Mouse (Mus musculus): ENCODE data around the gene Ddx23. TPM values are rescaled to one million over a fixed set of nuclear protein-coding genes. Genes with fewer than 3 reads are reported as not detected.

Gene Ddx23
- total RNA-seq, 2 experiments from 2014 or later = 86.9 to 90.6 TPM

DNA sequence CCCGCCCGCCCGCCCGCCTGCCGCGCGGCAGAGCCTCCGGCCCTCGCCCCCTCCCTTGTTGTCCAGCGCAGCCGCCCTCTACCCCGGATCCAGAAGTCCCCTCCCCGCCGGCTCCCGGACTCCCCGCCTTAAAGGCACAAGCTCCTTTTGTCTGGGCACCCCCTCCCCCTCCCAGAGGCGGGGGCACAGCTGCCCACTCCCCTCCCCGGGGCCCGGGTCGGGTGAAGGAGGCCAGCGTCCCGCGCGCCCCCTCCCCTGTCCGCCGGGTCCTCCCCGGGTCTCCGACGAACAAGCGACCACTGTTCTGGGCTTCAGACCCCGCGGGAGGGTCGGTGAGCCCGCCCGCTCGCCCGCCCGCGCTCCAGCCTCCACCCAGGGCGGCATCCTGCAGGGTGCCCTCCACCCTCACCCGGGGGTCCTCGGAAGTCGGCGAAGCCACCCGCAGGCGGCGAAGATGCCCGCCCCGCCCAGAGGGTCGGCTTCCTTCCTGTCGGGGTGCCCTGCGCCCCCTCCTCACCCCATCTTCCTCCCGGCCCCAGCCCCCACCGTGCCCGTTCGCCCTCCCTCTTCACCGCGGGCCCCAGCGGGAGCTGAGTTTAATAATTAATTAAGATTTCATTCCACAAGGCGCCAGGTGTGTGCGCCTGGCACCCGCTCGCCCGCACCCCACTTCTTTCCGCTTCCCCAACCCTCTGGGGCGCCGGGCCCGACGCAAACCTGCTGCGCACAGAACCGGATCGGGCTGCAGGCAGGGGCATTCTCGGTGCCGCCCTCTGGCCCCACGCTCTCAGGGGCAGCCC lies 53.2 kb downstream of the Ddx23 start, which contains the start of gene Adcy6:
TSS of gene Adcy6 (minus strand) at position 746 of the 800 bp plus-strand sequence.
- peak; percentile 64 to 77 for DNase-seq (ENCODE audit: low spot score in 2 of 2)

- no peak for DNase-seq (ENCODE audit: low spot score in 2 of 2)
Observed at GRCm38 (mm10) chr15:98608784-98609250, 53.9 kb downstream of the Ddx23 start.

DNA sequence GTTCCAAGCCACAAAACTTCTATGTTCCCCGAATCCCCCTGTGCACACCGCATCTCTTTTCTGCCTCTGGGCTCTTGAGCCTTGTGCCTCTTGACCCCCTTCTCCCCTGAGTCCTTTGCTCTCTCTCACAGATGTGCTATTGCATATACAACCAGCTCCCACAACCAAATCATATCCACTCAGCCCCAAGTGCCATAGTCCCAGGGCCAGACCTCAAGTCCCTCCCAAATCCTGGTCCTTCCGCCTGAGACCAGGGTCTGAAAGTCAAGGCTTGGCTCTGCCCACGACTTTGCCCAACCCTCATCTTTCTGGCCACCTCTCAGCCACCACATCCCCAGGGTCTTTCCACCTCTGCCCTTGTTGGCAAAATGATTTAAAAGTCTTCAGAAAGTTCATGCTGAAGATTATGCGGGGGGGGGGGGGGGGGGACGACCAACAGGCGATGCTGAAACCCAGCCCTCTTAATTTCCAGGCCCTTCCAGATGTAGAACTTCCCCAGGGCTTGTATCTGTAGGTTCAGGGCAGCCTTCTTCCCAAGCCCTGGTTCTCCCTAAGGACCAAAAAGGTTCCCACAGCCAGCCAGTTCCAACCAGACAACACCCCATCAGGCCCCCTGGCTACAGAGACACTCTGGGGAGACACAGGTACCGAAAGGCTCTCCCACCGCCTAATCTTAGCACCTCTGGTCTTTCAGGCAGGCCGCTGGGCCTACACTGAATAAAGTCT lies 54.5 kb downstream of the Ddx23 start:
- no peak for DNase-seq (ENCODE audit: low spot score in 2 of 2)

- no peak for DNase-seq (ENCODE audit: low spot score in 2 of 2)
Observed at GRCm38 (mm10) chr15:98607557-98607956, 55.1 kb downstream of the Ddx23 start.

DNA sequence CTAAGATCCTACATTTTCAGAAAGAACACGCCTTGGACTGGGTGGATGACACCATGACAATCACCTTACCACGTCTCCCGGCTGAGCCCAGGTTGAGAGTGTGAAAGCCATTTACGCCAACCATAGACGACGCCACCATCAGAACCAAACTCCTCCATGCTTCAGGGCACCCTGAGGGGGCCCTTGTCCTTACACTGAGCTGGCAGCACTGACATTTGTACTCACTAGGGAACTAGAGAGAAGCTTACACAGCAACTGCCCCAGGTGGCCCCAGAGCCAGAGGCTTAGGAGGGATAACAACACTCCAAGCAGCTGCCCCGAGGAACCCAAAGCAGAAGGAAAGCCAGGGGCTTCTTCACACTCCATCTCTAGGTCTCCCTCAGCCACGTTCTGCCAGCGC lies 56.0 kb downstream of the Ddx23 start:
- no peak for DNase-seq (ENCODE audit: low spot score in 2 of 2)

DNA sequence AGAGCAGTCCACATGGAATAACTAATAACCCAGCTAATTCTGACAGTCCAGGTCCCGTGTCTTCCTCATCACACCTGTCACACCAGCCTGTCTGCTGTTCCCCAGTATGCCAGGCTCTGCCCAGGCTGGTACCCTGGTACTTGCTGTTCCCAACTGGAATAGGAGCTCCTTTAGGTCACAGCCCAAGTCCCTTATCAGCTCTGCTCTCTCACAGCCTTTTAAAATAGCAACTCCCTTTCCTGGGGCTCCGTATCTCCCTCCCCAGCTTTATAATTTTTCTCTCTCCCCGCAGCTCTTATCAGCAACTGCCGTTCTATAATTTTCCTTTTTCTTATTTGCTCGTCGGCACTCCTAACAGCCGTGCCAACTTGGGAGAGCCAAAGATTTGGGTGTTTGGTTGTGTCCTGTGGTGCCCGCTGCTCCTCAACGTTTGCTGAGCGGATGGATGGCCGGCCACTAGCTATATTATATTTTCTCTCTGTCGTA lies 56.6 kb downstream of the Ddx23 start:
- DNase-seq (ENCODE audit: low spot score in 2 of 2) = no peak

GRCm38 (mm10) chr15:98604041-98604575 lies 58.6 kb downstream of the Ddx23 start:
- no peak for DNase-seq (ENCODE audit: low spot score in 2 of 2)

DNA sequence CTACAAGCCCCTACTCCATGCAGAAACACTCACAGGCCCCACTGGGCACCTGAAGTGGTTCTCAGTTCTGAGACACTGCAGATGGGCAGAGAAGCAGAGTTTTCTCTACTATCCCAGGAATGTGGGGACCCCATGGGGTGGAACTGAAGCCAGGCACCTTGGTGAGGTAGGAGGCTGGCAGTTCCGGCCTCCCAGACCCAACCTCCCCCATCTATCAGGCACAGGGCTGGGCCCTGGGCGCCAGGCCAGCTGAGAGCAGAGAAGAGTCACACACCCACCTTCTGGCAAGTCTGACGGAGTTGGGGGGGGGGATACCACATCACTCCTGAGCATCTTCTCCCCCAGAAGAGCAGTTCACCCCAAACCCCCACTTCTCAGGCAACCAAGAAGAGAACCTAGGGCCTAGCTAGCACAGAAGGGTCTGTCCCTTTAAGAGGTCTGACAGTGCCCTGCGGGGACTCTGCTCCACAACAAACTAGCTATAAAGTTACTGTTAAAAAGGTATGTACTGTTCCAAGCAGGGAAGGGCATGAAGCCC lies 59.7 kb downstream of the Ddx23 start:
- DNase-seq (ENCODE audit: low spot score in 2 of 2) = no peak

DNA sequence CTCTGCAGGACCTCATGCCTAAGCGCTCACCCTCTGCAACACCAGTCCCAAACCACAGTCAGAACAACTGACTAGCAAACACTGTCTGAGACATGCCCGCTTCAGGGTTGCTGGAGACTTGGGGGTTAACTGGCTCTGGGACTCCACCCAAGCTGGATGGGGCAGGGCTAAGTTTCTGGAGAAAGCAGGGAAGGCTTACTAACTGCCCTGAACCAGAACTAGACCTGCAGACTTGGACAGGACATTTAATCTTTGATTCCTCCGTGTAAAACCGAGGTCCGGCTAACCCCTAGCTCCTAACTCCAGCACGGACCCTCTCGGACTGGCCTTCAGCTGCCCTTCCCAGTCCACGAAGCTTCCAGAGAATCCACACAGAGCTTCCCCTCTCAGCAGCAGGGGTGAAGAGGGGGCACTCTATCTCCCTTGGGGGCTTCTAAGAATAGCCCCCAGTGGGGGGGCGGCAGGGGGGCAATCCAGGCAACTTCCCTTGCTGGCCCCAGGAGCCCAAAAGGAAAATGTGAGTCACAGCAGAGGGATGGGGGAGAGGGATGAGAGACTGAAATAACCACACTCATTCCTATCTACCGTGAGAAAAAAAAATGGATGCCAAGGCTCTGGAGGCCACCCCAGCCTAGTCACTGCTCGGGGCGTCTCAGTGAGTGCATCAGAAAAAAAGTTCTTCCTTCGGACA lies 60.4 kb downstream of the Ddx23 start:
- DNase-seq (ENCODE audit: low spot score in 2 of 2) = no peak

GRCm38 (mm10) chr15:98601832-98602190 lies 60.9 kb downstream of the Ddx23 start:
- no peak for DNase-seq (ENCODE audit: low spot score in 2 of 2)

- DNase-seq (ENCODE audit: low spot score in 2 of 2) = no peak
Observed at GRCm38 (mm10) chr15:98600036-98600709, 62.5 kb downstream of the Ddx23 start.

- DNase-seq (ENCODE audit: low spot score in 2 of 2) = no peak
Observed at GRCm38 (mm10) chr15:98596609-98597008, 66.1 kb downstream of the Ddx23 start.

Other genes with a start within 250 kb of the Ddx23 start
- gene Olfr282, start 231.7 kb downstream of the Ddx23 start, total RNA-seq (2021) = not detected
- gene Olfr281, start 210.3 kb downstream of the Ddx23 start, total RNA-seq (2021) = not detected
- not detected for gene OR5BS1P, start 193.0 kb downstream of the Ddx23 start, total RNA-seq (2021)
- gene Lalba, start 180.2 kb downstream of the Ddx23 start, total RNA-seq (2021) = not detected
- not detected for gene Olfr279, start 170.5 kb downstream of the Ddx23 start, total RNA-seq (2021)
- 10 to 100 TPM; 58.2 to 59.7 TPM for gene Kansl2, start 128.6 kb downstream of the Ddx23 start, total RNA-seq (2021)
- 10 to 100 TPM; 40.4 to 46.0 TPM for gene Ccnt1, start 92.0 kb downstream of the Ddx23 start, total RNA-seq (2021)
- gene 4930415O20Rik, start 91.9 kb downstream of the Ddx23 start, total RNA-seq (2021) = not detected
- 10 to 100 TPM; 45.8 to 49.7 TPM for gene Adcy6, start 52.8 kb downstream of the Ddx23 start, total RNA-seq (2021)
- 100 to 1,000 TPM; 267 to 278 TPM for gene Cacnb3, start 32.1 kb downstream of the Ddx23 start, total RNA-seq (2021)
- gene Rnd1, start 14.6 kb upstream of the Ddx23 start, total RNA-seq (2021) = 10 to 100 TPM; 24.4 to 30.7 TPM
- 10 to 100 TPM in 1 of 2 experiments, 1 to 10 TPM in 1; 9.5 to 10.5 TPM for gene Ccdc65, start 45.3 kb upstream of the Ddx23 start, total RNA-seq (2021)
- 1 to 10 TPM; 1.9 to 2.6 TPM for gene Fkbp11, start 65.3 kb upstream of the Ddx23 start, total RNA-seq (2021)
- 100 to 1,000 TPM; 724 to 773 TPM for gene Arf3, start 100.3 kb upstream of the Ddx23 start, total RNA-seq (2021)
- 1 to 10 TPM in 1 of 2 experiments, under 1 TPM in 1; 0.63 to 1.1 TPM for gene Wnt10b, start 115.3 kb upstream of the Ddx23 start, total RNA-seq (2021)
- not detected for gene Wnt1, start 127.0 kb upstream of the Ddx23 start, total RNA-seq (2021)
- gene Ddn, start 146.6 kb upstream of the Ddx23 start, total RNA-seq (2021) = 100 to 1,000 TPM; 778 to 797 TPM
- gene Prkag1, start 168.6 kb upstream of the Ddx23 start, total RNA-seq (2021) = 10 to 100 TPM; 54.6 to 56.2 TPM
- 10 to 100 TPM; 74.3 to 77.8 TPM for gene Kmt2d, start 208.3 kb upstream of the Ddx23 start, total RNA-seq (2021)
- 10 to 100 TPM in 1 of 2 experiments, 1 to 10 TPM in 1; 8.6 to 12.9 TPM for gene Rhebl1, start 231.6 kb upstream of the Ddx23 start, total RNA-seq (2021)
- gene Dhh, start 235.6 kb upstream of the Ddx23 start, total RNA-seq (2021) = under 1 TPM; 0.21 to 0.26 TPM